Mouse (Mus musculus): Measurements from ENCODE around the gene H2-M9. TPM values are rescaled to one million over a fixed set of nuclear protein-coding genes. Genes with fewer than 3 reads are reported as not detected.

H2-M9 gene
- not detected in 2 replicates for polyA plus RNA-seq (2012; rRNA removed)

DNA sequence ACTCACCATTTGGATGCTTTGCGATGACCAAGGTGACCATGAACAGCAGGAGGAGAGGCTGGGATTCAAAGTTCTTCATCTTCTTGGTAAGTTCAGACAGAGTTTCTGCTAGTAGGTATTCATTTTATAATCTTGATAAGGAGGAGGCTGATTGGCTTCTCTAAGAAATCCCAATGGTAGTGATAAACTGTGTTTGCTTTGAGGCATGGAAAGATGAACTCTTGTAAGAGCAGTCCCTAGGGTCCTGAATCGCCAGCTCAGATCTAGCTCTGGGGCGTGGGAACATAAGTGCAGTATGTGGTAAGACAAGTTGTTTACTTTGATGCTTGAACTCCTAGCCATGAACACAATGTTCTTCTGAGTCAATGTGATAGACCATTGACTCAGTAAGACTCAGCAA is at the start of gene H2-M9:
Gene H2-M9, minus strand, starts transcription at position 101 of the 400 bp plus-strand sequence.

DNA sequence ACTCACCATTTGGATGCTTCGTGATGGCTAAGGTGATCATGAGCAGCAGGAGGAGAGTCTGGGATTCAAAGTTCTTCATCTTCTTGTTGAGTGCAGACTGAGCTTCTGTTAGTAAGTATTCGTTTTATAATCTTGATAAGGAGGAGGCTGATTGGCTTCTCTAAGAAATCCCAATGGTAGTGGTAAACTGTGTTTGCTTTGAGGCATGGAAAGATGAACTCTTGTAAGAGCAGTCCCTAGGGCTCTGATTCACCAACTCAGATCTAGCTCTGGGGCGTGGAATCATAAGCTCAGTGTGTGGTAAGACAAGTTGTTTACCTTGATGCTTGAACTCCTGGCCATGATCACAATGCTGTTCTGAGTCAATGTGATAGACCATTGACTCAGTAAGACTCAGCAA is 29.7 kb upstream of the H2-M9 start, which contains the start of gene H2-M1:
Gene H2-M1, minus strand, starts transcription at position 101 of the 400 bp plus-strand sequence.

Other genes starting within 250 kb of the H2-M9 start
- not detected in 2 replicates for gene H2-M10.4, start 180.3 kb downstream of the H2-M9 start, polyA plus RNA-seq (2012; rRNA removed)
- gene H2-M11, start 95.6 kb downstream of the H2-M9 start, polyA plus RNA-seq (2012; rRNA removed) = not detected in 2 replicates
- gene H2-M1, start 29.6 kb upstream of the H2-M9 start, polyA plus RNA-seq (2012; rRNA removed) = not detected in 2 replicates
- not detected in 2 replicates for gene H2-M10.5, start 130.2 kb upstream of the H2-M9 start, polyA plus RNA-seq (2012; rRNA removed)
- gene H2-M10.6, start 169.5 kb upstream of the H2-M9 start, polyA plus RNA-seq (2012; rRNA removed) = not detected in 2 replicates
- 54.2 and 58.7 TPM in 2 replicates for gene Trim26, start 194.5 kb upstream of the H2-M9 start, polyA plus RNA-seq (2012; rRNA removed)
- gene Trim15, start 224.5 kb upstream of the H2-M9 start, polyA plus RNA-seq (2012; rRNA removed) = 0.43 and 1.4 TPM in 2 replicates
- 0.10 TPM in 1 of 2 replicates, not detected in the other for gene Trim10, start 226.9 kb upstream of the H2-M9 start, polyA plus RNA-seq (2012; rRNA removed)
- 0.14 and 0.17 TPM in 2 replicates for gene Trim40, start 247.5 kb upstream of the H2-M9 start, polyA plus RNA-seq (2012; rRNA removed)